Mouse (Mus musculus): ENCODE measurements around the gene Qpct.
A peak's percentile ranks its signal among the peaks of the same experiment; 100 is the strongest.

The Qpct gene

GRCm38 (mm10) chr17:79051606-79052005 is at the start of gene Qpct:
Qpct (plus strand) TSS chr17:79051906.
- no peak for DNase-seq (ENCODE audit: low read depth)

GRCm38 (mm10) chr17:79013625-79014024 is 38.1 kb upstream of the Qpct start:
- no peak for DNase-seq (ENCODE audit: low read depth)

- DNase-seq (ENCODE audit: low read depth), result no peak
These were observed 36.6 kb upstream of the Qpct start for GRCm38 (mm10) chr17:79014911-79015685.

- DNase-seq (ENCODE audit: low read depth), result no peak
These were observed 35.9 kb upstream of the Qpct start for GRCm38 (mm10) chr17:79015831-79016230.

- DNase-seq (ENCODE audit: low read depth), result no peak
These were observed 33.3 kb upstream of the Qpct start for GRCm38 (mm10) chr17:79018422-79018821.

GRCm38 (mm10) chr17:79019726-79020207 is 31.9 kb upstream of the Qpct start:
- DNase-seq (ENCODE audit: low read depth), result no peak

GRCm38 (mm10) chr17:79020208-79020983 is 31.3 kb upstream of the Qpct start, which contains the start of gene Prkd3:
Prkd3 (minus strand) TSS chr17:79020816.
- no peak for DNase-seq (ENCODE audit: low read depth)

- DNase-seq (ENCODE audit: low read depth), result no peak
These were observed 30.7 kb upstream of the Qpct start for GRCm38 (mm10) chr17:79020984-79021335.

- no peak for DNase-seq (ENCODE audit: low read depth)
These were observed 29.0 kb upstream of the Qpct start for GRCm38 (mm10) chr17:79022746-79023145.

- no peak for DNase-seq (ENCODE audit: low read depth)
These were observed 27.2 kb upstream of the Qpct start for GRCm38 (mm10) chr17:79024544-79024943.

- DNase-seq (ENCODE audit: low read depth), result no peak
These were observed 22.5 kb upstream of the Qpct start for GRCm38 (mm10) chr17:79029226-79029625.

- DNase-seq (ENCODE audit: low read depth), result no peak
These were observed 20.1 kb upstream of the Qpct start for GRCm38 (mm10) chr17:79031569-79031968.

GRCm38 (mm10) chr17:79032782-79033181 is 18.9 kb upstream of the Qpct start:
- DNase-seq (ENCODE audit: low read depth), result no peak

- no peak for DNase-seq (ENCODE audit: low read depth)
These were observed 12.0 kb upstream of the Qpct start for GRCm38 (mm10) chr17:79039660-79040059.

- no peak for DNase-seq (ENCODE audit: low read depth)
These were observed 8.0 kb upstream of the Qpct start for GRCm38 (mm10) chr17:79043705-79044104.

- DNase-seq (ENCODE audit: low read depth), result no peak
These were observed 544 bp downstream of the Qpct start for GRCm38 (mm10) chr17:79052088-79052812.

GRCm38 (mm10) chr17:79058271-79058670 is 6.6 kb downstream of the Qpct start:
- DNase-seq (ENCODE audit: low read depth), result no peak

GRCm38 (mm10) chr17:79060221-79060620 is 8.5 kb downstream of the Qpct start:
- no peak for DNase-seq (ENCODE audit: low read depth)

- DNase-seq (ENCODE audit: low read depth), result peak; percentile 36
These were observed 12.5 kb downstream of the Qpct start for GRCm38 (mm10) chr17:79064250-79064649.

GRCm38 (mm10) chr17:79068581-79068980 is 16.9 kb downstream of the Qpct start:
- no peak for DNase-seq (ENCODE audit: low read depth)

GRCm38 (mm10) chr17:79069019-79069418 is 17.3 kb downstream of the Qpct start:
- no peak for DNase-seq (ENCODE audit: low read depth)

- DNase-seq (ENCODE audit: low read depth), result no peak
These were observed 18.2 kb downstream of the Qpct start for GRCm38 (mm10) chr17:79069766-79070480.

Measured in fibroblast of lung, adult 2 months (primary cell).